Mouse (Mus musculus) intestine, postnatal 0 days (tissue): Measurements from ENCODE around the gene Kcnj14. TPM values are rescaled to one million over a fixed set of nuclear protein-coding genes. Genes with fewer than 3 reads are reported as not detected.

ENCODE experiments used
- ATAC-seq: fragments of 200-750 bp; cut with Nextera tagmentation; 2 replicates; pipeline ENCODE4 v1.8.0; 2017; ENCODE audit warnings: mild to moderate bottlenecking, moderate TSS enrichment, moderate library complexity
- H3K27ac ChIP-seq: fragments of 300-500 bp; sonication (generic); 2 replicates; pipeline ENCODE4 v1.5.1; 2014; ENCODE audit warnings: mild to moderate bottlenecking, low read depth, low read length, moderate library complexity
- H3K27me3 ChIP-seq: fragments of 300-500 bp; sonication (generic); replicated peaks from 2 replicates; pipeline ENCODE4 v1.6.1; 2014; ENCODE audit warnings: low read length, mixed read lengths; ENCODE audit not compliant: control insufficient read depth, insufficient read depth
- H3K36me3 ChIP-seq: fragments of 300-500 bp; sonication (generic); 2 replicates; pipeline ENCODE4 v1.6.1; 2014; ENCODE audit warnings: mild to moderate bottlenecking, moderate library complexity; ENCODE audit not compliant: control insufficient read depth, insufficient read depth
- H3K4me1 ChIP-seq: fragments of 300-500 bp; sonication (generic); replicated peaks from 2 replicates; pipeline ENCODE4 v1.6.1; 2014; ENCODE audit warnings: antibody characterized with exemption, low read length, mixed read lengths; ENCODE audit not compliant: control insufficient read depth, insufficient read depth
- H3K4me2 ChIP-seq: fragments of 300-500 bp; sonication (generic); replicated peaks from 2 replicates; pipeline ENCODE4 v1.6.1; 2014; ENCODE audit warnings: low read depth, mild to moderate bottlenecking, moderate library complexity
- H3K4me3 ChIP-seq: fragments of 300-500 bp; sonication (generic); 2 replicates; pipeline ENCODE4 v1.5.1; 2014; ENCODE audit warnings: low read depth, low read length
- H3K9ac ChIP-seq: fragments of 300-500 bp; sonication (generic); 2 replicates; pipeline ENCODE4 v1.6.1; 2014; ENCODE audit warnings: mild to moderate bottlenecking, low read depth, low read length
- H3K9me3 ChIP-seq: fragments of 300-500 bp; sonication (generic); 2 replicates; pipeline ENCODE4 v1.6.1; 2016; ENCODE audit warnings: mixed run types; ENCODE audit not compliant: control insufficient read depth
- CTCF ChIP-seq: sonication (generic); IDR thresholded peaks from 2 replicates; pipeline ENCODE4 v1.5.1; 2016; ENCODE audit warnings: low read depth, mild to moderate bottlenecking, control low read depth, antibody characterized with exemption, moderate library complexity
- WGBS: fragments of 180-500 bp; shearing (Covaris S2); extraction: QIAGEN DNeasy Blood & Tissue Kit; methylation state at CpG from one replicate; pipeline ENCODE4 v1.1.7; 2014; 5-methylcytosine and 5-hydroxymethylcytosine counted together
- polyA plus RNA-seq: library from polyadenylated mRNA; unstranded; fragments of >200 nt; fragmentation: Nextera tagmentation; extraction: Ambion mirVana; gene quantifications from 2 replicates; pipeline ENCODE4 v1.2.1, GENCODE M21; 2015

The Kcnj14 gene
- polyA plus RNA-seq, 1 experiment from 2014 or later: 0.10 TPM

DNA sequence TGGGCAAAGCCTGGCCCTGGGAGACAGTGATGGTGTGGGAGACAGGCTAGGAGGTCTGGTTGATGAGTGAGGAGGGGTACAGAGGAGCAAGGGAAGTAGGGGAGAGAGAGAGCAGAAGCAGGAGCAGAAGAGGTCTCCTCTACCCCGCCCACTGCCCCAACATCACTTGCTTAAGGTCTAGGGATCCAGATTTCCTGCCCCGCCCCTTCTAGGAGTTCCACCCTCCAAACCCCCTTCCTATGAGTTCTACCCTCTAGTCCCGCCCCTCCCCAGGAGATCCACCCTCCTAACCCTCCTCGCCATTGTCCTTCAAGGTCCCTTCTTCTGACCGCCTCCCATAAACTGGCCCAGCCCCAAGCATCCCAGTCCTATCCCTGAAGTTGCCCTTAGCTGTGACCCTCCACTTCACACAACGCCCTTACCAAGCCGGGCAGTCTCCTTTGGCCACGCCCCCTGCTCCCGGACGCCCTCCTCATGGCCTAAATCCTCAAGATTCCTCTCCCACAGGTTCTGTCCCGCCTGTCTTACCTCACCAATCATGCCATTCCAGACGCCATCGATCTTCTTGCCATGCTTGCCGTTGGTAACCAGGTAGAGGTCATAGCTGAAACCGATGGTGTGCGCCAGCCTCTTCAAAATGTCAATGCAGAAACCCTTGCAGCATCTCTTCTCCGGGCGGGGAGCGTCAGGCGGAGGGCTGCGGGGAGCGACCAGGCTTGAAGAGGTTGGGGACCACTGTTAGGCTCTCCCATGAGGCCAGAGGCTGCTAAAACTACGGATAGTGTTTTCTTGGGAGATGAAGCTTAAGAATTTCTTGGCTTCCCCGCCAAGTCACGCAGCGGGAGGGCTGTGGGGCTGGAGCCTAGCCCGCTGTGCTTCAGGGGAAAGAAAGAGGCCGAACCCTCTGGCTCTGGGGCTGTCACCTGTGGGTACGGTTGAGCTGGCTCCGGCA is 32.6 kb upstream of the Kcnj14 start:
- H3K27ac ChIP-seq: no peak overlapping the region
- H3K9me3 ChIP-seq: no peaks in the 10 kb centered on the region
- no peak for TF ChIP-seq CTCF
- peak overlapping the region; percentile 62 for H3K4me2 ChIP-seq
- ATAC-seq: 0 out of 2 replicates have a peak, but pooled peaks have one; percentile 32
- H3K4me3 ChIP-seq: peak overlapping the region; percentile 28
- no peaks in the 10 kb centered on the region for H3K4me1 ChIP-seq
- peaks cover 14% of the 10 kb centered on the region for H3K27me3 ChIP-seq
- 0 out of 2 replicates have a peak, but pooled peaks cover 4% of the 10 kb centered on the region for H3K36me3 ChIP-seq
- 13% methylated on average over 30 of the region's 30 CpGs for WGBS
- no peak overlapping the region for H3K9ac ChIP-seq

DNA sequence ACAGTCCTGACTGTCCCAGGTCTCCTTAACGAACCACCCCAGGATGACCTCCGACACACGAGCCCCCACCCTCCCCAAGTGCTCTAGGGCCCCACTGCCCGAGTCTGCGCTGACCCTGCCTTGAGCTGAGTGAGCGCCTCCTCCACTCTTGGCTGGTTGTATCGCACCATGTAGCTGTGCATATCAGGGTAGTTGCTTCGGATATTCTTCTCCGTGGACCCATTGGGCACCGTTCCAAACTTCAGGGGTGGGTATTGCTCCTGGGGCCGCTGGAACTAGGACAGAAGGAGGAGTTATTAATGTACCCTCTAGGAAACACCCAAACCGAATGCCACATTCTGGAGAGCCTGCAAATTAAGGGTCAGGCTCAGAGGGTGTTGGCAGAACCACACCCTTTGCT is 28.5 kb upstream of the Kcnj14 start:
- no peak overlapping the region for H3K4me2 ChIP-seq
- H3K27me3 ChIP-seq: peaks cover 14% of the 10 kb centered on the region
- 0 out of 2 replicates have a peak, but pooled peaks cover 4% of the 10 kb centered on the region for H3K36me3 ChIP-seq
- no peaks in the 10 kb centered on the region for H3K4me1 ChIP-seq
- TF ChIP-seq CTCF: no peak
- WGBS: 82% methylated on average over 12 of the region's 12 CpGs
- no peak overlapping the region for H3K4me3 ChIP-seq
- ATAC-seq: no peak
- no peak overlapping the region for H3K27ac ChIP-seq
- no peak overlapping the region for H3K9ac ChIP-seq
- no peaks in the 10 kb centered on the region for H3K9me3 ChIP-seq

GRCm38 (mm10) chr7:45850661-45851060 is 26.1 kb upstream of the Kcnj14 start:
- no peak for ATAC-seq
- Histone ChIP-seq H3K27ac (no peak overlapping the region), H3K9me3 (no peaks in the 10 kb centered on the region), H3K9ac (no peak overlapping the region), H3K4me3 (no peak overlapping the region), H3K4me1 (no peaks in the 10 kb centered on the region), H3K36me3 (0 out of 2 replicates have a peak, but pooled peaks cover 4% of the 10 kb centered on the region), H3K27me3 (0 out of 2 replicates have a peak, but pooled peaks cover 3% of the 10 kb centered on the region), H3K4me2 (no peak overlapping the region)
- no peak for TF ChIP-seq CTCF
- WGBS: 67% methylated on average over 3 of the region's 3 CpGs

- Histone ChIP-seq H3K4me1 (no peaks in the 10 kb centered on the region), H3K36me3 (no peaks in the 10 kb centered on the region), H3K4me2 (no peak overlapping the region), H3K27ac (no peak overlapping the region), H3K9me3 (no peaks in the 10 kb centered on the region), H3K4me3 (no peak overlapping the region), H3K9ac (no peak overlapping the region), H3K27me3 (0 out of 2 replicates have a peak, but pooled peaks cover 3% of the 10 kb centered on the region)
- 18% methylated on average over 6 of the region's 6 CpGs for WGBS
- no peak for TF ChIP-seq CTCF
- no peak for ATAC-seq
Measured at GRCm38 (mm10) chr7:45848447-45849027, 24.0 kb upstream of the Kcnj14 start.

DNA sequence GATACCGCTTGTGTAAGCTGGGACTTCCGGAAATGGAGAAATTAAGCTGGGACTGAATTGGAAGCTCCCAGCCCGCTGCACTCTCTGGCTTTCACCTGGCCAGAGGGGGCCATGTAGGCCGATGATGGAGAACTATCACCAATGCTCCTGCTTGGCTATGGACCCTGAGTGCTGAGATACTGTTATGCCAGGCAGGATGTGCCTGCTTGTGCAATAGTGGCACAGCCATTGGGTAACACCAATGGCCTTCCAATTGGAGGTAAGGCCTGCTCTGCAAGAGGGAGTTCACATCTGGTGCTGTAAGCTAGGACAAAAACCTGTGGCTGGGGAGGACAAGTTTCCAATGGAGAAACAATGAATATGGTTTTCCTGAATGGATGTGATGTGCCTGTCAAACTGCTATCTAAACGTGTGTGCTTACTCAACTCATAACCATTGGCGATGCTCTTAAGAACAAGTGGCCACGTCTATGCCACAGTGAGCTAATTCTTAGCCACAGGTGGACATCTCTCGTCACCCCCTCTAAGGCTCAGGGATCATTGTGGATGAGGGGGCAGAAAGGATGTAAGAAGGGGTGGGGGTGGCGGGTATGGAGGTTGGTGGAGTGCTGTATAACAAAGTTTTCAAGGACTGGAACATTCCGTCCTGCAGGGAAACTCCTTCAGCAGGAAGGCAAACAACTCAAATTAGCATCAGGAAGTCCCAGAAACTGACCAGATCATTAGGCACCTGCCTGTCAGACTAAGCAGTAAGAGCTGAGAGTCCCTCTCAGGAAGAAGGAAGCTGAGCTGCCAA is 18.6 kb upstream of the Kcnj14 start:
- TF ChIP-seq CTCF: no peak
- Histone ChIP-seq H3K9me3 (no peaks in the 10 kb centered on the region), H3K36me3 (no peaks in the 10 kb centered on the region), H3K9ac (no peak overlapping the region), H3K27me3 (0 out of 2 replicates have a peak, but pooled peaks cover 3% of the 10 kb centered on the region), H3K4me1 (no peaks in the 10 kb centered on the region), H3K4me3 (no peak overlapping the region), H3K27ac (no peak overlapping the region), H3K4me2 (no peak overlapping the region)
- WGBS: 82% methylated on average over 10 of the region's 10 CpGs
- ATAC-seq: no peak
